Mouse (Mus musculus) embryo, embryonic 11 days (tissue): Measurements from ENCODE around the gene Gm28051.

Experiments
- DNase-seq: peaks from one replicate; pipeline ENCODE4 v3.0.0-alpha.2; 2015

Gm28051 gene

DNA sequence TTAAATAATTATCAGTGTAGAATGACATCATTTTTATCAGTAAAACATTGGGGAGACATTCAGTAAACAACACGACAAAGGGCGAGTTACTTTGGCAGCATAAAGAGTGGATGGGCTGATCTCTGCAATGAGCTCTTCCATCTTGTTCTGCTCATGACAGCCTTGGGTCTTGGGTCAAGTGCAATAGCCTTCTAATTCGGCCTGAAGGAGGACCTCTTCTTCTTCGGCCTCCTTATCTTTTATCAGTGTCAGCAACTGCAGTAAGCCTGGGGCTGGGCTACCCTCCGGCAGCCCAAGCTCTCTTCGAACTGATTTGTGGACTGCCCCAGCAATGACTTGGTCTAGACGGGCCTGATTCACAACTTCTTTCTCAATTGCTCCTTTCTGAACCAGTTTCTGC, 15.5 kb downstream of the Gm28051 start:
- no peak for DNase-seq

DNA sequence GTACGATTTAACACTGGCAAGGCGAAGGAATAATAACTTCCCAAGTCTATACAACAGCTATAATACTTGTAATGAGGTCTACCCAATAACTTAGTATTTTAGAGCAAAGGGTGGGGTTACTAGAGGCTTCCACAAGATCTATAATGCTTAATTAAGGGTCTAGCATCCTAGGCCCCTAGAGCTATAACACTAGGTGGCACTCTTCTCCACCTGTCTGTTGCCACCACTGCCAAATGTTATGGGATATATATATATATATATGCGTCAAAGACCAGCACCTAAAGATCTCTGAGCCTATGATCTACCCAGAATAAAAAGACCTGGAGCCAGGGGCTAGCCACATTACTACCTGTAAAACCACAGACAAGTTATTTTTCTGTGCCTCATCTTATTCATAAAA, 17.3 kb downstream of the Gm28051 start:
- peak; percentile 37 for DNase-seq

DNA sequence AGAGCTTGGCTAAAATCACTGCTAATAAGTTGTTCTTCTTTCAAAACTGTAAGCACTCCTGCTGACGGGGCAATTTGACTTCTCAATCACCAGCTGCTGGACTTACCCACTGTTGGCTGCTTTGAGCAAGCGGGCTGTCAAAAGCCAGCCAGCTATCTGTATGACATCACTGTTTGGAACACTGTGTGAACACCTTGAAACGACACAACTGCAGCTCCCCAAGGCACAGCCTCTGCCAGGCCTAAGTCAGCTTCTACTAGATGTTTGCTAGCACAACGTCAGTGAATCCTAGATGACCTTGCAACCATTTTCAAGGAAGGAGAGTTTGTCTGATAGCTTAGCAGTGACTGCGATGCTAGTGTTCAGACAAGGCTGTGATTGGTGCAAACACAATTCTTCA, 18.5 kb downstream of the Gm28051 start:
- no peak for DNase-seq

DNA sequence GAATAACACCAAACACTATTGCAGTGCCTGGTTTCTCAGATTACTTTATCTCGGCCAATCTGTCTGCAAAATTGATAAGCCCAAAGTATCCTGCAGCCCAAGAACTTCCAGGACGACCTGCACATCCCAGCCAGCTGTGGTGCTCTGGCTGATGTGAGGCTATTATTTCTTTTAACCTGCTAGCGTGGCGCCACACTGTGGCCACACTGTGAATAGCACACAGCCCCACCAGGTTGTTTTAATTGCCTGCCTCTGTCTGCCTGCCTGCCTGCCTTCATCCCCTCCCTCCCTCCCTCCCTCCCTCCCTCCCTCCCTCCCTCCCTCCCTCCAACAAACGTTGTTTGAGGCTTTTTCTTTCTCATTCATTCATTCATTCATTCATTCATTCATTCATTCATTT, 24.2 kb downstream of the Gm28051 start:
- peak; percentile 72 for DNase-seq

DNA sequence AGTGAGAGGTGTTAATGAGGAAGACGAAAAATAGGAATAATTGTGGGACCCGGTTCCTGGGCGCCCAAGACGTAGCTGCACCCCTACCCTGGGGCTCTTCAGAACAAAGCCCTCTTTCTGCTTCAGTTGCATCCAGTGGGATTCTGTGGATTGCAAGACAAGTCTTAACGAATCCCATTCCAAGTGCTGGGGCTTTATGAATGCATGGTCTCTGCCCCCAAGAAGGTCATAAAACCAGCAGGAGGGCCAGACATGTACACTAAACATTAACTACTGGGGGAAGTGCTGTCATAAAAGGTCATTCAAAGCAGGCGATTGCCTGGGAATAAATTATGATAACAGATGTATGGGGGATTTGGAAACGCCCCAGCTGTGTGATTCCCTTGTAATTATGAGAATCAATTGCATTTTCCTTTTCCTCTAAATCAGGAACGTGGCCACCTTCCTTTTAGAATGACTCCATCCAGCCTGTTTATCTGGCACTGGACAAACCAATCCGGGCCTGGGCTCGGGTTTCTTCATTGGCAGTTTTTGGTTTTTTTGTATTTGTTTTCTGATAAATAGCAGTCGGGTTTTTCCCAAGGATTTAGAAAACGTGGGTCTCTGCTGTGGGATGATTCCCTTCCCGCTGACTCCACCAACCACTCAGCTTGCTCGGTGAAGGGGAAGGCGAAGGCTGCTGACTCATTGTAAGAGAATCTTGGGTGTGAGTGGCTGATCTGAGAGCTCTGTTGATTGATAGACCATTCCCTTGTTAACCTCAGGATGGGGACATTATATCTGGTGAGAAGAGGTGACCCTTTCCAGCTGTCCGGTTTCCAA, 26.6 kb downstream of the Gm28051 start:
- DNase-seq: peak; percentile 63

DNA sequence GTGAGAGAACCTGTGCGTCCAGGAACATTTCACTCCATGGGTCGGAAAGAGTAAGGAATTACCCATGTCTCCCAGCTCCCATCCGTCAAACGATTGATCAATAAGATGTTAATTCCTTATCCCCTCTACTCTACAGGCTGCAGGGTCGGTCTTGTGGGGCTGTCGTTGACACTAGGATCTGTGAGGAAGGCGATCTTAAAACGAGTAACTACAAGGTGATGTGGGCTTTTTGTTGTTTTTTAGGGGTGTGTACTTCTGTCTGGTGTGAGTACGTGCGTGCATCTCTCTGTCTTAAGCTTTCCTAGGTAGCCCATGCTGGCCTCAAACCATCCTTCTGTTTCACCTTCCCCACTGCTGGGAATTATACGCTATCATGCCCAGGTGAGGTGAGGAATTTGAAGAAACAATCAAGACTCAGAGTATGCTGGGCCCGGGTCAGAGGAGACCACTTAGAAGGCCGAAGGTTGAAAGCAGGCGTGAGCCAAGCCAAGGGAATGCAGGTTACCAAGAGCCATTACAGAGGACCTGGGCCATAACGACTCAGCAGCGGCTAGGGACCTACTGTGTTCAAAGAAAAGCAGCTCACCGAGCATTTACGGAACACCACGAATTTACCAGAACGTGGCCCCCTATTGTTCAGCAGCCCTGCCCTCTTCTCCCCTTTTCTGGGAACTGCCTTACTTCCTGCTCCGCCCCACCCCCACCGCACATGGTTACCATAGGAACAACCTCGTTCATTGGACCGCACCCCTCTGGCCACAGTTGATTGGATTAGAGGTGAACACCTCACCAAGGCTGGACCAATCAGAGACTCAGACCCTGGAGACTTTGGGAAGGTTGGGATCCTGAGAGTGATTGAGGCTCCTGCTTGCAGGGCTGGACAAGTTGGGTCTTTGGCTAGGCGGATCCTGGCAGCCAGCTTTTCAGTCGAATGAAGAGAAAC, 27.4 kb downstream of the Gm28051 start:
- peak; percentile 95 for DNase-seq

DNA sequence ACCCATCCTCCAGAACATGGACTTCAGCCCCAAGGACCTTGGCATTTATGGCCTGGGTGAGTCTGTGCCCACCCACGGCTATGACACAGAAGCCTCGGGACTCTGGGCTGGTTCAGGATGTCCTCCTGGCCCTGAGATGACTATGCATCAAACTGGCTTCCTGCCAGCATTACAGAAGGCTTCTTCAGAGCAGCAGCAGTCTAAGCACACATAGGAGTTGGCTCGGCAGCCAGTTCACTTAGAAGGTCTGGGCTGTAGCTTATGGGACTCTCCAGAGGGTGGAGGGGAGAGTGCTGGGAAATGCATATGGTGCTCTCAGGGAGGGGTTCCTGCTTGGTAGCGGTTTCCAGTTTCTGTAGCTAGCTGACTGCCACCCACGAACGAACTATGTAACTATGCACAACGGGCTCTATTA, 31.8 kb downstream of the Gm28051 start:
- DNase-seq: no peak

DNA sequence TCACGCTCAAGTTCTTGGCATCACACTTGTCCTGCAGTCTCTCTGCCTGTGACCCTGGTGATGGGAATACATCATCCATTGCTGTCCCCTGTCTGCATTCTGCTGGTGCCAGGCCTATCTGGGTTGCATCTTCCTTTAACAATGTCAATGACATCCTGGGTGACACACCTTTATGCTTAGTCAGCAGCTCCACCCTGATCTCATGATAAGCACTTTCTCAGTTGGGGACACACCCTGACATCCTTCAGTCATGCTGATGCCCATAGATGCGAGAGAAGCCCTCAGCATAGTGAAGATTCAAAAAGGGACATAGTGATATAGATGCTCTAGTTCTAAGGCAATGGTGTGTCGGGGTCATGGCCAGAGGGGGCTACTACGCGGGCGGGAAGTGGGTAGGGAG, 32.4 kb downstream of the Gm28051 start:
- no peak for DNase-seq

DNA sequence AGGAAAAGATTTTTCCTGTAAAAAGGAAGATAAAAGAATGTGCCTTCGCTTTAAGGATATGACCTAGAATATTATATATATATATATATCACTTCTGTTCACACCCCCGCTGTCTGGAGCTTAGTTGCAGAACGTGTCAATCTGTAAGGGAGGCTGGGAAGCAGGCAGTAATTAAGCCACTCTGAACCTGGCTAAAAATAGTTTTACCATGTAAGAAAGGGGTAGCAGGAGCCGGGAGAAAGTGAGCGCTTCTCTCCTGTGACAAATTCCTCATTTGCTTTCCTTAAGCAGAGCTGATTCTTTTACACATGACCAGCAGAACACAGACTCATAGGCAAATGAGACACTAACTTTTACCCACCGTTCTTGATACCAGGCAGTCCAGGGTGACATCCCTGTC, 33.7 kb downstream of the Gm28051 start:
- DNase-seq: no peak

DNA sequence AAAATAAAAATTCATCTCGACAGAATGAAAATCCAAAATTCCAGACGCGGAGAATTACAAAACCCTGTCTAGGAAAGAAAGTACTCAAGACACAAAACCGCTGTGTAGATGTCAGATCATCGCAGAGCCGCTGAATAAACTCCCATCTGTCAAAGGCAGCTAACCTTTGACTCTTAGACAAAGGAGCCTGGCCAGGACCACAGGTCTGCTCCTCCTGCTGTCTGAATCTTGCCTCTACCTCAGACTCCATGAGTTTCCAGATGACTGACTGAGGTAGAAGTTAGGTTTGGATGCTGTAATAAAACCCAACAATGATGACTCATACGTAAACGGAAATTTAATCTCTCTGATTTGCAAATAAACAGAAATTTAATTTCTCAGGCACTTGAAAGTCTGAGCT, 34.6 kb downstream of the Gm28051 start:
- no peak for DNase-seq

DNA sequence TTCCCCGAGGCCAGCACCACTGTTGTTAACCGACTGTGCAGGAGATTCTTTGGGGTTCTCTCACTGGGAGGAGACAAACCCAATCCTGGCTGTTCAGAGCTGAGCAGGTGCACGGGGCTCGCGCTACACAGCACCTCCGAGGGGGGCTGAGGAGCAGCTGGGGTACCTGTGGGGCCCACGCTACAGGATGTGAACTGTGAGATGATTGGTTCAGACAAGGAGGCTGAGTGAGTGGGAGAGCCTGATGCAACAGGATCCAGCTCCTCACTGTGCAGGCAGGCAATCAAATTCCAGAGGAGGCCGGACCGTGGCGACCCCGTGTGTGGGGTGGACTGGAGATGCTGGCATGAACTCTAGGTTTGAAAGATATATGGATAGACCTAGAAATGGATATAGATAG, 35.1 kb downstream of the Gm28051 start:
- DNase-seq: no peak

DNA sequence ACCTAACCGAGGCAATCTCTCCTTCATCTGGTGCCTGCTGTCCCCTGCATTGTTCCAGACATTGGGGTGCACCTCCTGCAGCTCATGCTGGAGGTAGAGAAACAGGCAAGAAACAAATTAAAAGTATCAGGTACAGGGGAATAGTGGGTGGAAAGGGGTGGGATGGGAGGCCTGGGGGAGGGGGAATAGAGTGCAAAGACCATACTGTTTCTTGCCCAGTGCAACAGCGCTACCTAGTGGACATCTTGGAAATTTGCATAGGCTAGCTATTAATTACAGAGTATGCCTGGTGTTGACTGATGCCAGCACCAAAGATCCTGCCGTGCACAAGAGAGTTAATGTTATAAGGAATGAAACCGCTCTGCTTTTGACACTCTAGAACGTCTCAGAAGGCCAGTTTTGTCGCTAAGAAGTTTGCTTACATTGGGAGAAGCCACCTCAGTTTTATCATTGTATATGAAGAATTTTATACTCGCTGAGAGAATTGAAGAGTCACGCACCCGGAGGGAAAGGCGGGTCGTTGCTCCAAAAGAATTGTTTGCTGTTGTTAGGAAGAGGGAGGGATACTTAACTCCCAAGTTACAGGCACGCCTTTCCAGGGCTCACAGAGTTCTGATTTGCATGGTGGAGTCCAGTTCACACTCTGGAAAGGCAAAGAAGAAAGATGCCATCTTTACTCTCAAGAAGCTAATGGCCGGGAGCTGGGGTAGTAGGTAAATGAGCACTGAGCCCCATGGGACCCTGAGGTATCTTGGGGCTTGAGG, 37.8 kb downstream of the Gm28051 start:
- peak; percentile 78 for DNase-seq

DNA sequence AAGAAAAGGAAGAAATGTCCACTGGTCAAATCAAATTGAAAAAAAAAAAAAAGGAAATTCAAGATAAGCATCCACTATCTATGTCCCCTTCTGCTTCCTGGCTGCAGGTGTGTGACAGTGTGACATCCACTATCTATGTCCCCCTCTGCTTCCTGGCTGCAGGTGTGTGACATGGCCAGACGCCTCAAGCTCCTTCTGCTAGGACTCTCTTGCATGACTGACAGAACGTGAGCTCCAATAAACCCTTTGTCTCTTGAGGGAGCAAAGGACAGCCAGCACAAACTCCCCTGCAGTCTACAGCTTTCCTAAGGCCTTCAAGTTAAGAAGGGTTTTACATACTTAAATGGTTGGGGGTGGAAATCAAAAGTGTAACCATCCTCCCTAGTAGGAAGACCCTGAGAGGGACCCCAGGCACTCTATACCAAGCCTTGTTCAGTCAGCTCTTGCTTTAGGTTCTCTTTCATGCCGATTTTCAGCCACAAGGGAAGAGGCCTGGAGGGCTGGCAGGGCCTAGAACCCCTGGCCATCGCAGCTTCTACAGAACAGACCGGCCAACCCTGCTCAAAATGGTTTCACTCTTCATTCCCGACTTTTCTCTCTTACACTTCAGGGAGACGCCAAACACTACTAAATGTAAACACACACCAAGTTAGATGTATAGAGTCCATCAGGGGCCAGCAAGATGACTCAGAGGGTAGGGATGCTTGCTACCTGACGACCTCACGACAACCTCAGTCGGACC, 42.7 kb downstream of the Gm28051 start:
- DNase-seq: no peak

DNA sequence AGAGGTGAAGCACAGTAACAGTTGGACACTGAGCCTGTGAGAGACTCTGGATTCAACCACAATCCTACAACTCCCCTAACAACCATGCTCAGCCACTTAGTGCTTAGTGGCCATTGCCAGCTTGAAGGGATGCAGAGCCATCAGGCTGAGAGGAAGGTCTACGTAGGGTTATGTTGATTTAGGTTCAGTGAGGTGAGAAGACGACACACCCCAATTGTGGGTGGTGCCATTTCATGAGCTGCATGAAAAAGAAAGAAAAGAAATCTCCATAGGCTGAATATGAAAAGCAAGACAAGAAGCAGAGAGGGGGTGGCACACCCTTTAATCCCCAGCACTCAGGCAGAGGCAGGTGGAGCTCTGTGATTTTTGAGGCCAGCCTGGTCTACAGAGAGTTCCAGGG, 43.4 kb downstream of the Gm28051 start:
- no peak for DNase-seq

DNA sequence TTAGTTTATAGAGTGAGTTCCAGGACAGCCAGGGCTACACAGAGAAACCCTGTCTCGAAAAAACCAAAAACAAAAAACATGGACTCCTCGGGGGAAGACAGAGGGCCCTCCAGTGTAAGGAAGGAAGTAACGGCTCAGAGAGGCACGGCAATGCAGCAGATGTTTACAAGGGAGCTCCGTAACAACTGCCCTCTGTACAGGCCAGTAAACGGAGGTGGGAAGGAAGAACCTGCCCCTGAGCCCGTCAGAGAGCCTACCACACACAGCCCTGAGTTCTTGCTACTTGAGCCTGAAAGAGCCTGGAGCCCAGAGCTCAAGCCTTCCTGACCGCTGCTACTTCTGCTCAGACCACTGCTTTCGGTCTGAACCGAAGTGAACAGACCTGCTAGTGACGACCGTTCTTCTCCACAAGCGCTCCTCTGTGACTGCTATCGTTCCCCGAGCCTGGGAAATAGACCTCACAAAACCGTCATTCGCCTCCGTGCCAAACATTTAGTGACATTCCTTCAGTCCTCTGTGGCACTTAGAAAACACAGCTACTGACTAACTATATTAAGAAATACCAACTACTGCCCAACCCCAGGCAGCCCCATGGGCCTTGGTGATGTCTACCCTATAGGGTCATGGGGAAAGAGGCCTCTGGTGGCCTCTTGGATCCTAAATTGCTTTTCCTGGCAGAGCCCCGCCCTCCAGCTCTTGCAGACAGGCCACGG, 44.3 kb downstream of the Gm28051 start:
- no peak for DNase-seq

DNA sequence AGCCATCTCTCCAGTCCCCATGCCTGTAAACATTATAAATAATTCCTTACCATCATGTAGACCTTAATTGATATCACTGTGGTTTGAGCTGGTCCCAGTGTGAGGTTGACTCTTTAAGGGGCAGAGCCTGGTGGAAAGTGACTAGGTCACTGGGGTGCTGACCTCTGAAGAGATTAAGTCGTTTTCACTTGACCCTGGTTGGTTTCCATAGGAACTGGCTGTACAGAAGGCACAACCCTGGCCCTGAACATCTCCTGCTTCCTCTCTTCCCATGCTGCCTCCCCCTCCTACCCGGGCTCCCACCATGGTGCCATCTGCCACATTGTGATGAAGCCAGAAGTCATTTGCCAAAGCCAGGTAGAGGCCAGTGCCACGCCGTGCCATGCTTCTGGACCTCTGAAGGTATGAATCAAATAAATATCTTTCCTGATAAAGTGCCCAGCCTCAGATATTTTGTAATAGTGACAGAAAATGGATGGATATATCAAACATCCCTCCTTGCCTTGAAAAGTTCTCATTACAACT, 46.7 kb downstream of the Gm28051 start:
- no peak for DNase-seq

DNA sequence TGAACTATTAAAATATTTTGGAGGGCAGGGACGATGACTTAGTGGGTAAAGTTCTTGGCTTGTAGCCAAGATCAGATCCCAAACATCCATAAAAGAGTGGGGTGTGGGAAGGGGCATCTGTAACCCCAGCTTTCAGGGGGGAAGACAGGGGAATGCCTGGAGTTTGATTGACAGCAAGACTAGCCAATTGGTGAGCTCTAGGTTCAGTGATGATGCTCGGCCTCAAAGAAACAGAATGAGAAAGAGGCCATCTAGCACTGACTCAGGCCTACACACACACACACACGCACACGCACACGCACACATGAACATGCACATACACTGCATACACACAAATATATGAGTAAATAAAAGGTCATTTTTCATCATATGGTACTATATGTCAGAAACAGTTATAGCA, 47.7 kb downstream of the Gm28051 start:
- no peak for DNase-seq

DNA sequence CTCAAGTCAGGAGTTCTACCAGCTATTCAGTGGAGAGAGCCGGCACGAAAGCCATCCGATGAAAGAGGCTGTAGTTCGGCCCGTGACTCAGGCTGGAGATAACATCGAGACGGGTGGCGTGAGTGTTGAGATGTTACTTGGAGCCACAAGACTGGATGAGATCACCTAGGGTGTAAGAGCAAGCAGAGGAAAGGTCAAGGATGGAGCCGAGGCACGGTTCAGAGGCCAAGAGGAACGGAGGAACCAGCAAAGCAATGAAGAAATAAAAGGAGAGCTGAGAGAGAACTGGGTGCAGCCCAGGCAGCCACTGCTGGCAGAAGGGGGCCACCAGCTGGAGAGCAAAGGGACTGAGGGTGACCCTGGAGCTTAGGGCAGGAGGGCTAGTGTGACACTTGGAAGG, 49.3 kb downstream of the Gm28051 start:
- DNase-seq: no peak

DNA sequence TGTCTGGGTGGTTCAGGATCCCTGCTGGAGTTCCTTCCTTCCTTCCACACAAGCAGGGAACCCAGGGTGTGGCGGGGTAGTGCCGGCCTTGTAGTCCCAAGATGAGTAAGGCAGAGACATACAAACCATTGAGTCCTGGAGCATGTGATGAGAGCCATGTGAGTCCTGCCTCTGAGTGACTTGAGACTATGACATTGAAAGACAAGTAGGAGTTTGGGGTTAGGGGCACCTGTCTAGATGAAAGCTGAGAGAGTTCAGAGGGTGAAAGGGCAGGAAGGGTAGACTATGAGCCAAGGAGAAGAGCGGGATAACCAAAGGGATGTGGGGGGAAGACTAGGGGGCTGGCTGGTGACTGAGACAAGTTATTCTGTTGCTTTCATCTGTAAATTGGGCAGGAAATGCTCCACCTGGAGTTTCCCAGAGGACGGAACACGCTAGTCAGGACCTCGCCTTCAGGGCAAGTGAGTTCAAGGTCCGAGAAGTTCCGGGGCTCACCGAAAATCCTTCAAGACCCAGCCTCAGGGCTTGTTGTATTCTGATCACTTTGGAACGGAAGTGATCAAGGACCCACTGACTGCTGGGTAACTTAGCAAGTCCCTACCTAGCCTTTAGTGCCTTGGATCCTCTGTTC, 50.6 kb downstream of the Gm28051 start:
- DNase-seq: no peak

DNA sequence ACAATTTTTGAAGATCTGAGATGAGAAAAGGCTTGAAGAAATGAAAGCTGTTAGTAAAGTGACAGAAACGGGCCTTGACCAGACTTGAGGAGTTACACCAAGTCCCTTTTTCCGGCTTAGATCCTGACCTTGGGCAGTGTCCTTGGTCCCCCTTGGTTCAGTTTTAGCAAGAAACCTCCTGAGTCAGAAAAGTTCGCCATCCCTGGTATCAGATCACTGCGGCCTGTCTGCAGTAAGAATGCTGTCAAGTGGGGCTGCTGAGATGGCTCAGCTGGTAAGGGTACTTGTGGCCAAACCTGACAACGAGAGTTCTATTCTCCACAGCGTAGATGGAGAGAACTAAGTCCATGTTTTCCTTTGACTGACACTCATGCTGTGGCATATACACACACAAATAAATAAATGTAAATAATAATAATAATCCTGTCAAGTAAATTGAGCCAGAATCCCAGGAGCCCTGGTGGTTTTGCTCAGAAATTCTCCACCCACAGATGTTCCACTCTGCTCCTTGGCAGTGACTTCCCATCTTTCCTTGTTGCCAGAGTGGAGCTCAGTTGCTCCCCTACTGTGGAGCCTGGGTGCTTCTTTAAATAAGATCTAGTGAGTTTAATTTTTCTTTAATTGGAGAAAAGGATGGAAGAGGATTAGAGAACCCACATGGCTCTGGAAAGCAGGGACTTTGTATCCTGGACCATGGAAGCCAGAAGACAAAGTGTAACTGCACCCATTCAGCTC, 51.5 kb downstream of the Gm28051 start:
- no peak for DNase-seq
